Comparison of ENCODE assay signal across 13 mouse cellular contexts in genomic region chr17:51814301-51814700, GRCm38 (mm10). TPM values are rescaled to one million over a fixed set of nuclear protein-coding genes. Genes with fewer than 3 reads are reported as not detected.
DNase-seq lines count a peak whose midpoint lies in the region; ATAC-seq and TF ChIP-seq lines count a peak whose summit lies in the region.
"Had no signal": no experiment of that assay in that cellular context is flagged by ENCODE, and none has a peak within 500 bp of the region (broad histone marks: within the 10 kb centered on the region; RNA-seq: fewer than 3 reads in every experiment).

No protein-coding gene starts in this region.

- H3K27ac ChIP-seq in heart, embryonic 16.5 days (ENCODE audit: low read length), result no peak overlapping the region
- no peak overlapping the region for H3K27ac ChIP-seq in liver, postnatal 0 days (ENCODE audit: low read depth)

- H3K36me3 ChIP-seq in heart, embryonic 16.5 days (ENCODE audit: control insufficient read depth, insufficient read depth), result no peaks in the 10 kb centered on the region
- no peaks in the 10 kb centered on the region for H3K36me3 ChIP-seq in liver, postnatal 0 days (replicated peaks; ENCODE audit: insufficient read depth, low read length)
- H3K36me3 ChIP-seq: forebrain, embryonic 12.5 days; lung, embryonic 15.5 days had no signal

- 26% methylated on average over 6 of the region's 6 CpGs for WGBS in heart, embryonic 16.5 days
- 8% methylated on average over 6 of the region's 6 CpGs for WGBS in liver, postnatal 0 days (ENCODE audit: insufficient replicate concordance)

- no peak for TF ChIP-seq EP300 in liver, postnatal 0 days (IDR thresholded peaks at IDR 0.05; ENCODE audit: low read depth)

- H3K4me2 ChIP-seq in heart, embryonic 16.5 days (ENCODE audit: low read depth, low read length), result peak overlapping the region; percentile 88; the same call in 1 of the 2 replicates
- H3K4me2 ChIP-seq in liver, postnatal 0 days (ENCODE audit: low read depth, low read length), result peak overlapping the region; percentile 89; the same call in 1 of the 2 replicates

- H3K4me1 ChIP-seq in heart, embryonic 16.5 days (ENCODE audit: control insufficient read depth, insufficient read depth, low read length), result no peaks in the 10 kb centered on the region
- peaks cover 5% of the 10 kb centered on the region; the same call in 1 of the 2 replicates for H3K4me1 ChIP-seq in liver, postnatal 0 days (ENCODE audit: insufficient read depth)

- no peak overlapping the region for H3K9ac ChIP-seq in heart, embryonic 16.5 days (ENCODE audit: low read length)
- no peak overlapping the region for H3K9ac ChIP-seq in liver, postnatal 0 days (replicated peaks)
- H3K9ac ChIP-seq: lung, embryonic 15.5 days had no signal

- TF ChIP-seq CTCF in liver, postnatal 0 days (IDR thresholded peaks at IDR 0.05; ENCODE audit: low read depth), result no peak

- DNase-seq in heart, adult 9 months (ENCODE audit: low spot score in 2 of 2), result no peak
- DNase-seq in 416B (ENCODE audit: low read depth), result peak; percentile 98
- peak; percentile 17 for DNase-seq in MEL-GATA-1-ER (ENCODE audit: extremely low read depth, low read depth)
- DNase-seq in liver, postnatal 0 days, result no peak
- DNase-seq in frontal cortex, postnatal 10 days (ENCODE audit: low spot score in 2 of 2), result no peak
- DNase-seq in cerebellum, adult 9-10 months, result no peak
- DNase-seq in kidney, postnatal 4 days, result no peak
- DNase-seq: heart, adult 2 months; kidney, postnatal 14 days; retina, postnatal 1 day had no signal

- H3K27me3 ChIP-seq in heart, embryonic 16.5 days (ENCODE audit: control insufficient read depth, insufficient read depth, low read length), result no peaks in the 10 kb centered on the region
- peaks cover 32% of the 10 kb centered on the region for H3K27me3 ChIP-seq in liver, postnatal 0 days (ENCODE audit: insufficient read depth, low read length)
- H3K27me3 ChIP-seq: forebrain, embryonic 12.5 days had no signal

- H3K9me3 ChIP-seq in heart, embryonic 16.5 days (replicated peaks; ENCODE audit: control insufficient read depth, low read length), result no peaks in the 10 kb centered on the region
- no peaks in the 10 kb centered on the region for H3K9me3 ChIP-seq in liver, postnatal 0 days (ENCODE audit: low read length)
- H3K9me3 ChIP-seq: forebrain, embryonic 12.5 days; lung, embryonic 15.5 days had no signal

- no peak overlapping the region for H3K4me3 ChIP-seq in heart, embryonic 16.5 days (ENCODE audit: low read length)
- H3K4me3 ChIP-seq in liver, postnatal 0 days (ENCODE audit: low read depth, low read length), result no peak overlapping the region; the same call in 1 of the 2 replicates

- ATAC-seq in heart, embryonic 16.5 days (replicated peaks; ENCODE audit: extremely low read depth, insufficient read depth, low FRiP score), result no peak
- ATAC-seq in liver, postnatal 0 days, result peak; percentile 26; the same call in 1 of the 2 replicates

RNA-seq across cellular contexts. Expression of gene Satb1, which starts 18.8 kb away (rescaled TPM):
- 14.0 and 34.0 TPM in 2 replicates for polyA plus RNA-seq in heart, embryonic 16.5 days (2015; fragmentation: Nextera tagmentation; extraction: Ambion mirVana)
- polyA plus RNA-seq in liver, postnatal 0 days (2015; fragmentation: Nextera tagmentation; extraction: Ambion mirVana), result 1.1 and 1.5 TPM in 2 replicates

Comparison
In these comparisons a context has a peak if more than half of its experiments do, and no peak if none do; other contexts are left out.
1. DNase-seq: peak in 416B (single experiment) and MEL-GATA-1-ER (single experiment); none in heart, adult 9 months (0 of 2), liver, postnatal 0 days (single experiment), frontal cortex, postnatal 10 days (0 of 2), cerebellum, adult 9-10 months (single experiment) and kidney, postnatal 4 days (0 of 2).